Mouse (Mus musculus): ENCODE results near the gene Sbno2.

Gene Sbno2

DNA sequence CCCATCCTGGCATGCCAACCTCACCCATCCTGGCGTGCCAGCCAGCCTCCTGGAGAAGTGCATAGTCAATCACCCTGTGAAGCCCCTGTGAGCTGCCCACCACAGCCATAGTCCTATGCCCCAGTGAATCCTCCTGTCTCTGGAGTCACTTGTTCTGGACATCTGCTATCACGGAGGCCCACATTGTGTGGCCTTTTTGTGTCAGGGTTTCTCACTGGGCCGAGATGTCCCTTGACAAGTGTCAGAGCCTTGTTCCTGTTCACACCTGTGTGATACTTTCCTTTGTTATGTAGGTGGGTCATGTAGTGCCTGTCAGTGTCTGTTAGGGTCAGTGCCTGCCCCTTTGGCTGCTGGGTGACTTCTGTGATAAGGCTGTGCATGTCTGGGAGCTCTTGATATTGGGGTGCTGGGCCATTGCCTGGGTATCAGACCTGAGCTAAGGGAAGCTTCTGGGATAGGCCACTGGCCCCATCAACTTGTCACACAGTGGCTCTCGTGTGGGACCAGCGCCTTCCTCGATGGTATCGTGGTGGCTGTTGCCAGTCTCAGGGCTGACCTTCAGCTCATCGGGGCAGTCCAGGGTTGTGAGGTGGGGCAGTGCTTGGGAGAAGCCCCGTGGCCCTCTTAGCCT lies 18.7 kb upstream of the Sbno2 start:
- no peak for DNase-seq (ENCODE audit: low spot score in 2 of 2)

DNA sequence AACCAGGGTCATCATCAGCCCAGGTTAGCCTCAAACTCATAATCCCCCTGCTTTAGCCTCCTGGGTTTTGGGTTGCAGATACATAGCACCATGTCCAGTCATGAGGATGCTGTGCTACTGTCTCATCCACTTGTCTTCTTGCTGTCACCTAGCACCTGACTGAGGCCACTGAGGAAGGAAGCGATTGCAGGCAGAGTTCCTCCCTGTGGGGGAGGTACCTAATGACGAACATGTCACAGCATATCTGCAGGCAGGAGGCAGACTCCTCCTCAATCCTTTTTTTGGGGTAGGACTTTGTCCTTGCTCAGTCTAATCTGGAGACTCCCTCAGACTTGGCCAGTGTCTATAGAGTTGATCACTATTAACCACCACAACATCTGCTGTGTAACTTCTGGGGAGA lies 16.3 kb upstream of the Sbno2 start:
- DNase-seq (ENCODE audit: low spot score in 2 of 2), result no peak

DNA sequence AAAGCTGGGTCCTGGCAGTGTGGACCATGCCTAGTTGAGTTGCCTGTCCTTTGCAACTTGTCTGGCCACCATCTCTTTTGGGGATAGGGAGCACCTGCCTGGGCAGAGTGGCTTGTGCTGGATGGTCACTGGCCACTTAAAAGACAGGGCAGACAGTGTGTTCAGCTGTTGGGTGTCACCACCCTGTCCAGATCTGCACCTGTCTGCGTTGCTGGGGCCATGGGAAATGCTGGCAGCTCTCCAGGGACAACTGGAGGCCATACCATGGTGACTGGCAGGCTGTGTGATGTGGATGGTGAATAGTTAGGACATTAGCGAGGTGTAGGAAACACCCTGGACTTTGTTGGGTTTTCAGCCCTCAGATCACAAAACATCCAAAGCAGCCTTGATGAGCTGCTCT lies 14.8 kb upstream of the Sbno2 start:
- no peak for DNase-seq (ENCODE audit: low spot score in 2 of 2)

DNA sequence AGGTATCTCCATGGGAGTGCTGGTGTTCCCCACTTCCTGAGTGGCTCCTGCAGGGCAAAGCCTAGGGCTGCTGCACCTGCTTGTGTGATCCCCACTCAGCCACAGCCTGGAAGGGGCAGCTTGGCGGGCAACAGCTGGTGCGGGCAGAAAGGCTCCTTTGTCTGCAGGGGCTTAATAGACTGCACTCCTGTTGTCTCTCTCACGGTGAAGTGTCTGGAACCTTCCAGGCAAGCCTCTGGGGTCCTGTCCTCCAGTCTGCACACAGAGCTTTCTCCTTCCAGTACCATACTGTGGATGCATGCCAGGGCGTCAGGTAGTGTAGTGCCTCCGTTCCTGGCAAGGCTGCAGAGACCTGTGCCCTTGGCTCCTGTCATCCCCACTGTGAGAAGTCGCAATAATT lies 13.2 kb upstream of the Sbno2 start:
- DNase-seq (ENCODE audit: low spot score in 2 of 2), result no peak

DNA sequence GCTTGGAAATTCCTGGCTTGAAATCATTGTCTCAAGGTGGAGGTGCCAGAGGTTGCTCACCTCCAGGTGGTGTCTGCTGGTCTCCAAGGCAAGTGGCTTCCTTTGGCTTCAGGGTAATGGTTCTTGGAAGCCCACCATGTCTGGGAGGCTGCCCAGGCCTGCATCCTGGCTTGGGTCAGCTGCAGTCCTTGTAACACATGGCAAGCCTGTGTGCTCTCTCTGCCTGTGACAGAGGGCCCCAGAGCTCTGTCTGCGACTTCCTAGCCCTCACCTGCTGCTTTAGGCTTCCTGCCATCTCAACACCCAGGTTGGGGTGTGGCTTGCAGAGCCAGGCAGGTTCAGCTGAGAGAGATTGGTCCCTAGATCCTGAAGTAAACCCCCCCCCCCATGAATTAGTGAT lies 12.4 kb upstream of the Sbno2 start:
- DNase-seq (ENCODE audit: low spot score in 2 of 2), result no peak

DNA sequence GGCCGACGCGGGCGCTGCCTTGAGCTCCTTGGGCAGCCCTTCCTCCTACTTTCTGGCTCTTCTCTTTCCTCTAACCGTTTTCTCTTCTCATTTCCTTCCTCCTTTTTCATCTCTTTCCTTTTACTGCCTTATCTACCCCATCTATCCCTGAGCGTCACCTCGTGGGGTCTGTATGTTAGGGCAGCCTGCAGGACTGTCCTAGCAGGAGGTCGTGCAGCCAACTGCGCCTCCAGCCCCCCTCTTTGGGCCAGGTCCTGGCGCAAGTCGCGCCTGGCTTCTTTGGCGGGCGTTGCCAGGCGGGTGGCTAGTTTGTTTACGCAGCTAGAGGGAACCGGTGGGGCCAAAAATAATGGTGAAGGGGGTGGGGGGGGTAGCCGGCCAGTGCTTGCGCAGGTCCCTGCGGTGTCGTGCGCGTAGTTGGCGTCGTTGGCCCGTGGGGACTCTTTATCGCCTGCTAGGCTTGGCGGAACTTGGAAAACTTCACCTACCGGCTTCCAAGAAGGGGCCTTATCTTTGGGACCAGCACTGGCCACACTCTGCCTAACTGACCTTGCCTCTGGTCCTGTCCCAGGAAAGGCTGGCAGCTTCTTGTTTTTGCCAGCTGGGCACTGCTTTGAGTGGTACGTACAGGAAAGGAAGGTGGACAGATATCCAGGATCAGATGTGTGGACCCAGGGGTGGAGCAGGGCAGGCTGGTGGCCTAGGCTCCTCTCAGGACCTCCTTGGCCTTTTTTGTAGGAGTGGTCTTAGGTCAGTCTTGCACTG lies 11.7 kb upstream of the Sbno2 start:
- peak; percentile 76 to 79 for DNase-seq (ENCODE audit: low spot score in 2 of 2)

DNA sequence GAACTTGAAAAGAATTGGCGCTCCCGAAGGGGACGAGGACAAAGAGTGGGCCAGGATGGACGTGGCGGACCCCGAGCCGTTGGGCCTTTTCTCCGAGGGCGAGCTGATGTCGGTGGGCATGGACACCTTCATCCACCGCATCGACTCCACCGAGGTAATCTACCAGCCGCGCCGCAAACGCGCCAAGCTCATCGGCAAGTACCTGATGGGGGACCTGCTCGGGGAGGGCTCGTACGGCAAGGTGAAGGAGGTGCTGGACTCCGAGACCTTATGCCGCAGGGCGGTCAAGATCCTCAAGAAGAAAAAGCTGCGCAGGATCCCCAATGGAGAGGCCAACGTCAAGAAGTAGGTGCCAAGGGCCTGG lies 11.2 kb upstream of the Sbno2 start:
- peak in 1 of 2 experiments; percentile 41 for DNase-seq (ENCODE audit: low spot score in 2 of 2)

DNA sequence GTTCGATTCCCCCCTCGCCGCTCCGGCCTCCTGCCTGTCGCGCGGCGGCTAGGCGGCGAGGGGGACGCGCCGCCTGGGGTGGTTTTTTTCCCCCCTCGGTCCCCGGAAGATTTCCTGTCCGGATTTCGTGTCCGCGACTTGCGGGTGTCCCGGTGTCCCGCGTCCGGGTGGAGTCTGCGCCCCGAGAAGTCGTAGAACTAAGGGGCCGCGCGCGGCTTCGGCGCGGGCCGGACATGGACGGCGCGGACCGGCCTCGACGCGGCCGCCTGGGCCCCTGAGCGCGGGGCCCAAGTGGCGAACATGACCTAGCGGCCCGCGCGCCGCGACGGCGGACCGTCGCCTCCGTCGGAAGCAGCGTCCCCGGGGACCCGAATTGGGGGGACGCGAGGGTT lies 10.6 kb upstream of the Sbno2 start:
- DNase-seq (ENCODE audit: low spot score in 2 of 2), result no peak

DNA sequence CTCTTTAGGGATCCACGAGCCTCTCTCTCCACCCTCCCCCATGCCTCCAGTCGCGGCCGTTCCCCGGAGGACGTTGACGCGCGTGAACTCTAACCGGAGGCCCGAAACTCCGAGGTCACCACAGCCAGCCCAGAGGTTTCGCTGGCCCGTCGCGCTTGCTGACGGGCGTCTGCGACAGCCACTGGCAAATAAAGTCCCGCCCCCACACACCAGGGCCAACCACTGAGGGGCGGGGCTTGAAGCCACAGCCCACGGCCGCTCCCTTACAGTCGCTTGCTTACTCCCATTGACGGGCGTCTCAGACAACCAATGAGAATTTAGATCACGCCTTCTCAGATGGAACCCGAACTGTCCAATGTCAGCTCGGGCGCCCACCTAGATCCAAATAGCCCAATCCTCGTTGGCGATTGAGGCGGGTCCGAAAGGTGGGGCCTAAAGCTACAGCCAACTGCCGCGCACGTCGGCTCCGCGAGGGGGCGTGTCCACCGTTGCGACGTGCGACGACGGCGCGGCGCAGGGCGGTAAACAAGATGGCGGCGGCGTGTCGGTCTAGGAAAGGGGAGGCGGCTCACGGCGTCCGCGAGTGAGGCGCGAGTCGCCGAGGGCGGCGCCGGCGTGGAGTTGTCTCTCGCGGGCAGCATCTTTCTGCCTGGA lies 10.0 kb upstream of the Sbno2 start, which contains the start of gene Stk11:
Stk11 (plus strand) TSS at position 514 of the 654 bp plus-strand sequence.
- DNase-seq (ENCODE audit: low spot score in 2 of 2), result peak; percentile 100

DNA sequence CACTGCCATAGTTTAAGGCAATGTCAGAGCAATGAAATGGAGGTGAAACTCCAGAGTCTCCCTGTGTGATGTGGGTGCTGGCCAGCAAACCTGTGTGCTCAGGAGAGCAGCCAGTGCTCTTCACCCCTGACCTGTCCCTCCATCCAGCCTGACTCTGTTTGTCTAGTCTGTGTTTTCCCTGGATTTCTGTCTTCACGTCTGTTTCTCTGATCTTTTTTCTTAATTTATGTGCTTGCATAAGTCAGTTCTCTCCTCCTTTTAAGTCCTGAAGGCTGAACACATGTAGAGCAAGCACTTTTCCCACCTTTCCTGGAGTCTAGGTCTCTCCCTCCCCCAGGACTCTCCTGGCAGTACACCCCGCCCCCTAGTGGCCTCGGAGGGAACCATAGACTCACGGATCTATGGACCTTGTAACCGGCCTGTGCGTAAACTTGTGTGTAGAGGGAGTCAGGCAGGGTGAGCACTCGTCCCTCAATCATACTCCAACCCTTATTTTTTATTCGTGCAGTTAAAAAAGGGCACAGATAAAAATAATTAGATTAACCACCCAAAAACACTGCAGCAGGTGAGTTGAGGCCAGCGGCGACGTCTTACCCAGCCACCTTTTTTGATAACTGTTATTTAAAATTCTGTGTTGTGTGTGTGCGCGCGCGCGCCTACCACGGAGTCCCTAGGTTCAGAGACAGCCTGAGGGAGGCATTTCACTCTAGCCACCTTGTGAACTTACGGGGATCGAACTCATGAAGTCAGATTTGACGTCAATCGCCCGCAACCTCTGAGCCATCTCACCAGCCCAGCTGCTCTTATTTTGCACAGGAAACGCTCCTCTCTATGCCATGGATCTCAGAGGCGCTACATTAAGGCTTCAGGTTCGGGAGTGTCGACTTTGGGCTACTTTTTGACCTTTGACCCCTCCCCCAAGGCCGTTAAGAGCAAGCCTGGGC lies 9.2 kb upstream of the Sbno2 start:
- DNase-seq (ENCODE audit: low spot score in 2 of 2), result peak; percentile 89 to 92

DNA sequence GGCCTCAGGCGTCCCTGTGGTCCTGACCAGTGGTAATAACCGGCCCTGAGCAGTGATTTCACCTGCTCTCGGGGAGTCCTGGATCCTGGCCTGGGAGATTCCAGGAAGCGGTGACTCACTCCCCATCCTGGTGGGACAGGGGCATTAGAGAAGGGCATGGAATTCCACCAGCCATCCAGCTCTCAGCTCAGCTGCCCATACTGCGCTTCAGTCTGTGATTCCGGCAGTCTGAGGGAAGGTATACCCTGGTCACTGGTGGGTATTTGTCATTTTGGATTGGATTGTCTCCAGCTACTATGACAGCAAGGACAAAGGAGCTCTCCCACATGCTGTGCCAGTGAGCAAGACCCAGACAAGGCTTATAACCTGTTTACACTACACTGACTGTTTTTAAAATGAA lies 2.3 kb upstream of the Sbno2 start:
- DNase-seq (ENCODE audit: low spot score in 2 of 2), result no peak

DNA sequence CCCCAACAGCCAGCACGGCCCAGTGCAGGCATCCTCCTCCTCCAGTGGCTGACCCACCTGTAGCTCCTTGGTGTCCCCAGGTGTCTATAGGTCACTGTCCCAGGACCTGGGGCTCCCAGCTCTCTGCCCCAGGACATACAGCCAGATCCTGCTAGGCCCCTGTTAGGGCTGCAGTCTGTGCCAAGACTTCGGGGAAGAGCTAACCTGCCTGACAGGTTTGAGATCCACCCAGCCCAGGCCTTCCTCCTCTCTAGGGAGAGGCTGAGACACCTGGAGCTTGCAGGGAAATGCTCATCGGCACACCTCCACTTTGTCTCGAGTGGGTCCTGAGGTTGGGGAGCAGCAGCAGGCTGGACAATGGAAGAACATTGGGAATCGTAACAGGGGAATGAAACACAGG lies 555 bp upstream of the Sbno2 start:
- no peak for DNase-seq (ENCODE audit: low spot score in 2 of 2)

DNA sequence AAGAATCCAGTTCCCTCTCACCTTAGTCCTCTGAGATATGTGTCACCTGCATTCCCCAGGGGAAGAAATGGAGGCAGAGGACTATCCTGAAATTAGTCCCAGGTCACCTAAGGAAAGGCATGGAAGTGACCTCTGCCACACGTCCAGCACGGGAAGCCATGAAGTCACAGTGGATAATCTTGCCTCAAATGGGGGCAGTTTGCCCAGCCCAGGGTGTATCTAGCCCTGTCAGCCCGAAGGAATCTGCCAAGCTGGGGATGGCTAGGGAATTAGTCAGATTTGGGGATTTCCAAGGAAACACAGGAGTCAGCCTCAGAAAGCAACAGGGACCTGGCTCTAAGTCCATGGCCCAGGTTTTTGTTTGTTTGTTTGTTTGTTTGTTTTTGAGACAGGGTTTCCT lies 1.2 kb downstream of the Sbno2 start:
- no peak for DNase-seq (ENCODE audit: low spot score in 2 of 2)

DNA sequence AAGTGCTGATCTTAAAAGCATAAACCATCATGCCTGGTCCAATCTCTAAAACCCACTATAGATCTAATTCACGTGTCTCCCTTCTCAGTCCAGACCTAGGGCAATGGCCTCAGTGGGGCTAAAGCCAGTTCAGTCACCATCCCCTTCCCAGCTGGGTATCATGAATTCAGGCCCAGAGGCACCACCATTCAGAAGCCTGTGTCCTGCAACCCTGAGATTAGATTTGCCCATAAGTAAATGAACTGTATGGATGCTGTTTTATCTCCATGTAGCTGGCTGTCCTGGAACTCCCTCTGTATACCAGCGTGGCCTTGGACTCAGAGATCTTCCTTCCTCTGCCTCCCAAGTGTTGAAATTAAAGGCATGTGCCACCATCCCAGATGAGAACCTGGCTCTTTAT lies 2.3 kb downstream of the Sbno2 start:
- no peak for DNase-seq (ENCODE audit: low spot score in 2 of 2)

DNA sequence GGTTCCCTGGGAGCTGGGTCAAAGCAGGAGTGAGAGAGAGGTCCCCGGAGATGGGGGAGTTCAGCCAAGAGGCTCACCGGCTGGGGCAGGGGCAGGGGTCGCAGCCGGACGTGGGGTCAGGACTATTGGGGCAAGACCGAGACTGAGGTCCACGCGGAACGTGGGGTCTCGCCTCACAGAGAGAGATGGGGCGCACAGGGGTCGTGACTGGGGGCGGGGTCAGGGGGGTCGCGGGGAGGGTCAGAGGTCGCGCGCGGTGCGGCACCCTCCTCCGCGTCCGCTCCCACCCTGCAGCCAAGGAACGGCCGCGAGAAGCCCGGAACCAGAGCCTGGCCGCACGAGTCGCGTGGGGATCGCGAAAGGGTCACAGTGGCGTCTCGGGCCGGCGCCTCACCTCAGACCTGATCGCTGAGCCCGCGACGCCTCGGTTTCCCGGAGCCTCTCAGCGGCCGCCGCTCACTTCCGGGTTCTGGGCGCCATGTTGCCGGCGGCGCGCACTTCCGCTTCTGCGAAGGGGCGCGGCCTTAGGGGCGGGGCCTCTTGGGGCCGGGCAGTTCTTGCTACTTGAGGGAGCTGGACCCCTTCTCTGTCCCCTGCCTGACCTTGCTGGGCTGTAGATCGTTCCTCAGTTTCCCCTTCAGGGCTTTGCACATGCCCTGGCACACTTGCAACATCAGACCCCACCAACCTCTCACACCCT lies 3.0 kb downstream of the Sbno2 start:
- peak; percentile 81 to 87 for DNase-seq (ENCODE audit: low spot score in 2 of 2)

DNA sequence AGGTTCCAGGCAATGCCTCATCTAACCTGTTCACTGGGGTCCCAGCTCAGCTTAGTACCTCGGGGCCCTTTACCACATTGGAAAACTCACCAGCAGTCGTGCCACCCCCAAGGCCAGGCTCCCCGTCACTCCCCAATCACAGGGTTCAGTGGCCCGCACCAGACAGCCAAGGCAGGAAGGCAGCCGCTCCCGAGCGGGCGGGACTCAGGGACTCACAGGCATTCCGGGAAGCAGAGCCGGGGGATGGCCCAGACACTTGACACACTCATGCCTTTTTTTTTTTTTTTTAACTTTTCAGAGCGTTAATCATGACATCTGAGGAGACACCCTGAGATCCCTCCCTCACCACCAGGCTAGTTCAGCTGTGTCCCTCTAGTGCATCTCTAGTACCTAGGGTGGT lies 4.4 kb downstream of the Sbno2 start:
- peak in 1 of 2 experiments; percentile 28 for DNase-seq (ENCODE audit: low spot score in 2 of 2)

DNA sequence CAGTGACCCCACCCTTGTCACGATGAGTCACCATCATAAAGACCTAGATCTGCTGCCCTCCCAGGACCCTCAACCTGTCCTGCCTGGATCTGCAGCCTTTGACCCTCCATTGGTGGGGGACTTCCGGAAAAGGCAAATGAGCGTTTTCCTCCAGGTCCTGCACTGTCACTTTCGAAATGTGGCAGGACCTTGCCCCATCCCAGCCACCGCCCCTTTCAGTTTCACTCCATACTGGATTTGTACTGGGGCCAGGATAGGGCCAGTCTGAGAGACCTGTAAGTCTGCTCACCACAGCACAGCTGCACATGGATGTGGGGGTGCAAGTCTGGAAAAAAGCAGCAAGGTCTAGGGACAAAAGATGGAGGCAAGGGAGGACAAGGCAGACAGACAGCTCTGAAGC lies 6.7 kb downstream of the Sbno2 start:
- no peak for DNase-seq (ENCODE audit: low spot score in 2 of 2)

DNA sequence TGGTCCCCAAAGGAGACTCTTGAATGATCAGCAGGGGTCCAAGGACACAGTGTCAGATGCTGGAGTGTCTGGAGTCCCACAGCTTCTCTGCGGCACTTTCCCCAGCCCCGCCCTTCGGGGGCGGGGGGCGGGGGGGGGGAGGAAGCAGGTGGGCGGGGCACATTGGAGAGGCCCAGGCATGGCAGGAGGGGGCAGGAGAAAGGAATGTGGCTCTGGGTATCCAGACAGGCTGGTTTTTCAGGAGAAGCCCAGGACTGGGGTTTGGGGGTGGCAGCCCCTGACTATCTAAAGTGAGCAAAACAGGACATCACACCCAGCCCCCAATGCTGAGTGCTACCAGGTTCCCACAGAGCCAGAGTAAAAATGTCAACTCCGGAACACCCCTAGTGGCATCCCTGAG lies 8.1 kb downstream of the Sbno2 start:
- no peak for DNase-seq (ENCODE audit: low spot score in 2 of 2)

DNA sequence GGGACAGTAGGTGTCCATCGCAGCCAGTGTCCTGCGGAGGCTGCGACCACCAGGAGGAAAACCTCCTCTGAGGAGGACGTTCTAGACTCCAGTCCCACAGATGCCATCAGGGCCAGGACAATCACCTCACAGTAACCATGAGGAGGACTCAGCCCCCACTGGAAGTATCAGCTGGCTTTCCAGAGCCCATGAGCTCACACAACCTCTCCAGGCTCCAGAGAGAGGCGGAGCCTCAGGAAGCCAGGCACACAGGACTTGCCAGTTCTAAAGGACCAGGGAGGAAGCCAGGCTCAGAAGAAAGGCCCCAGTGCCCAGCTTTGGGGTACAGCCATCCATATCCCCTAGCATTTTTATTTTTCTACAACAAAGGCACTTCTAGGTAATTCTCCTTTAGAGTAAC lies 9.8 kb downstream of the Sbno2 start:
- no peak for DNase-seq (ENCODE audit: low spot score in 2 of 2)

DNA sequence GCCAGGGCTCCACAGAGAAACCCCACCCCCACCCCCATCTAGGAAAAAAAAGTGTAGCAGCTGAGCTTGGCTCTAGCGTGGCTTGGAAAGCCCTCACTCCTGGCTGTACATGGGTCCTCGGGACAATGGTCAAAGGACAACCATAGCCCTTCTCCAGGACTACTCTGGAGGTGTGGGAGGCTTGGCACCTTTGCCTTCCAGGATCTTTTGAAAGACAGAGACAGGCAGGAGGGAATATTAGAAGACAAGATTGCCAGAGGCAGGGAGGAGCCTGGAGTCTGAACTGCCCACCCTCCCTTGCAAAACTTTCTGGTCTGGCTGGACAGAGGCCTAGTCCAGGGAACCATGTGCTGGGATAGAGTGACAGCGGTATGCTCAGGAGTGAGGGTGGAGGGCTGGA lies 10.7 kb downstream of the Sbno2 start:
- DNase-seq (ENCODE audit: low spot score in 2 of 2), result no peak

DNA sequence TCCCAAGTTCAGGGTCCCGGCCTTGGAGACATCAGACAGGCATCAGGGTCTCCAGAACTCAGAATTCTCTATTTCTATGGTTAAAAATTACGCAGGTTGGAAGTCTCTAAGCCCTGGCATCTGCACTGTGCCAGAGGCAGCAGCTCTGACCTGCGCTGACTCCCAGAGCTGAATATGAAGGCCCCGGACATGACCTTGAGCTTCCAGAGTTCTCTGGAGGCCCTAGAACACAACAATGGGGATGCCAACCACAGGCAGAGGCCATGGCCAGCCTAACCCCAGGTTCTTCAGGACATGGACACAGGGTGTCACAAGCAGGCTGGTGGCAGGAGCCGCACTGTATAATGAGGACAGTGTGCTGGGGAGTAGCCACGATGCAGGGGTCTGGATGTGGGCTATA lies 11.3 kb downstream of the Sbno2 start:
- peak in 1 of 2 experiments; percentile 23 for DNase-seq (ENCODE audit: low spot score in 2 of 2)
